In the genomic region with DNA sequence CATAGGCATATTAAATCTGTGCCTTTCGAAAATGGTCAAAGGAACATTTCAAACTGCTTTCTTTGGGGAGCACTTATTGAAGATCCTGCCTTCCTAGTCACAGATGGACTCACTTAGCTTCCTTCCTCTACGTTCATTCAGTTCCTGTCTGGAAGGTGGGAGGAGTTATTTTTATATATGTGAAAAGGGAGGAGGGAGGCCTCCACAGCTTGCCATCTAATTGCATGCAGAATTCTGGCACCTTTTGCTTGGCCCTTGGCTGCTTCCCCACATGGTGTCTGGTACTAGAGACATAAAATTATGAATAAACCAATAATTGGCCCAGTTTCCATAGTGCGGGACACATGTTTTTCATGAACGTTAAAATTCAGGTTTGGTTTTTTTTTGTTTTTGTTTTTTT, we compare ENCODE assay signal across 16 mouse cellular contexts. TPM values are rescaled to one million over a fixed set of nuclear protein-coding genes. Genes with fewer than 3 reads are reported as not detected.
A peak's percentile ranks its signal among the peaks of the same experiment; 100 is the strongest.
DNase-seq lines count a peak whose midpoint lies in the region; ATAC-seq and TF ChIP-seq lines count a peak whose summit lies in the region.
"Had no signal": no experiment of that assay in that cellular context is flagged by ENCODE, and none has a peak within 500 bp of the region (broad histone marks: within the 10 kb centered on the region; RNA-seq: fewer than 3 reads in every experiment).

No protein-coding gene starts in this region.

- no peak overlapping the region for H3K4me3 ChIP-seq in hindbrain, postnatal 0 days (ENCODE audit: low read length)
- no peak overlapping the region for H3K4me3 ChIP-seq in hindbrain, embryonic 16.5 days (ENCODE audit: low read length)
- no peak overlapping the region for H3K4me3 ChIP-seq in embryonic facial prominence, embryonic 14.5 days (ENCODE audit: low read depth, low read length)
- H3K4me3 ChIP-seq in heart, embryonic 10.5 days, result no peak overlapping the region
- no peak overlapping the region for H3K4me3 ChIP-seq in liver, embryonic 11.5 days (ENCODE audit: low read depth, low read length)
- H3K4me3 ChIP-seq: heart, embryonic 13.5 days; hindbrain, embryonic 15.5 days had no signal

- ATAC-seq in hindbrain, postnatal 0 days, result no peak
- ATAC-seq in hindbrain, embryonic 16.5 days, result no peak
- ATAC-seq in embryonic facial prominence, embryonic 14.5 days (ENCODE audit: low read depth), result no peak; the same call in 1 of the 2 replicates
- no peak for ATAC-seq in liver, embryonic 11.5 days (replicated peaks; ENCODE audit: low FRiP score)

- no peaks in the 10 kb centered on the region for H3K9me3 ChIP-seq in hindbrain, postnatal 0 days (ENCODE audit: low read length)
- H3K9me3 ChIP-seq in hindbrain, embryonic 16.5 days (ENCODE audit: control insufficient read depth, low read length), result no peaks in the 10 kb centered on the region
- H3K9me3 ChIP-seq in embryonic facial prominence, embryonic 14.5 days (ENCODE audit: control insufficient read depth, low read length), result no peaks in the 10 kb centered on the region; the same call in 1 of the 2 replicates
- no peaks in the 10 kb centered on the region for H3K9me3 ChIP-seq in heart, embryonic 10.5 days
- H3K9me3 ChIP-seq in liver, embryonic 11.5 days (ENCODE audit: control insufficient read depth, low read length), result no peaks in the 10 kb centered on the region
- H3K9me3 ChIP-seq: hindbrain, embryonic 15.5 days had no signal

- H3K36me3 ChIP-seq in hindbrain, postnatal 0 days (ENCODE audit: insufficient read depth, low read length), result no peaks in the 10 kb centered on the region
- H3K36me3 ChIP-seq in hindbrain, embryonic 16.5 days (ENCODE audit: control insufficient read depth, insufficient read depth, low read length), result no peaks in the 10 kb centered on the region
- H3K36me3 ChIP-seq in embryonic facial prominence, embryonic 14.5 days (ENCODE audit: control insufficient read depth, insufficient read depth, low read length), result no peaks in the 10 kb centered on the region
- H3K36me3 ChIP-seq in heart, embryonic 10.5 days, result no peaks in the 10 kb centered on the region
- no peaks in the 10 kb centered on the region for H3K36me3 ChIP-seq in liver, embryonic 11.5 days (ENCODE audit: control insufficient read depth, insufficient read depth, low read length)
- H3K36me3 ChIP-seq: heart, embryonic 13.5 days; hindbrain, embryonic 15.5 days had no signal

- H3K4me2 ChIP-seq in hindbrain, postnatal 0 days (ENCODE audit: low read depth, low read length), result no peak overlapping the region
- no peak overlapping the region for H3K4me2 ChIP-seq in hindbrain, embryonic 16.5 days (ENCODE audit: low read length)
- H3K4me2 ChIP-seq in embryonic facial prominence, embryonic 14.5 days (ENCODE audit: low read depth, low read length), result 0 out of 2 replicates have a peak overlapping the region, but pooled peaks have one; percentile 10
- no peak overlapping the region for H3K4me2 ChIP-seq in liver, embryonic 11.5 days
- H3K4me2 ChIP-seq: heart, embryonic 13.5 days; hindbrain, embryonic 15.5 days had no signal

- no peaks in the 10 kb centered on the region for H3K27me3 ChIP-seq in hindbrain, postnatal 0 days (ENCODE audit: insufficient read depth, low read length)
- H3K27me3 ChIP-seq in hindbrain, embryonic 16.5 days (replicated peaks; ENCODE audit: control insufficient read depth, insufficient read depth, low read length), result no peaks in the 10 kb centered on the region
- H3K27me3 ChIP-seq in embryonic facial prominence, embryonic 14.5 days (replicated peaks; ENCODE audit: control insufficient read depth, insufficient read depth, low read length), result no peaks in the 10 kb centered on the region
- H3K27me3 ChIP-seq in heart, embryonic 10.5 days (ENCODE audit: insufficient read depth, poor library complexity, severe bottlenecking), result no peaks in the 10 kb centered on the region
- no peaks in the 10 kb centered on the region for H3K27me3 ChIP-seq in liver, embryonic 11.5 days (replicated peaks; ENCODE audit: control insufficient read depth, insufficient read depth, low read length)
- H3K27me3 ChIP-seq: heart, embryonic 13.5 days; hindbrain, embryonic 15.5 days had no signal

- H3K4me1 ChIP-seq in hindbrain, postnatal 0 days (ENCODE audit: insufficient read depth, low read length), result no peaks in the 10 kb centered on the region; the same call in 1 of the 2 replicates
- H3K4me1 ChIP-seq in hindbrain, embryonic 16.5 days (ENCODE audit: control insufficient read depth, insufficient read depth, low read depth, low read length), result no peaks in the 10 kb centered on the region
- H3K4me1 ChIP-seq in embryonic facial prominence, embryonic 14.5 days (ENCODE audit: control insufficient read depth, insufficient read depth, low read length), result no peaks in the 10 kb centered on the region
- no peaks in the 10 kb centered on the region for H3K4me1 ChIP-seq in heart, embryonic 10.5 days
- H3K4me1 ChIP-seq in liver, embryonic 11.5 days (replicated peaks; ENCODE audit: control insufficient read depth, insufficient read depth, low read length), result no peaks in the 10 kb centered on the region
- H3K4me1 ChIP-seq: heart, embryonic 13.5 days; hindbrain, embryonic 15.5 days had no signal

- H3K27ac ChIP-seq in hindbrain, postnatal 0 days, result no peak overlapping the region
- no peak overlapping the region for H3K27ac ChIP-seq in hindbrain, embryonic 16.5 days (ENCODE audit: low read depth, low read length)
- no peak overlapping the region; the same call in 1 of the 2 replicates for H3K27ac ChIP-seq in embryonic facial prominence, embryonic 14.5 days (replicated peaks; ENCODE audit: low read depth, low read length)
- no peak overlapping the region for H3K27ac ChIP-seq in heart, embryonic 10.5 days
- H3K27ac ChIP-seq in liver, embryonic 11.5 days (ENCODE audit: low read depth, low read length), result no peak overlapping the region
- H3K27ac ChIP-seq: heart, embryonic 13.5 days; hindbrain, embryonic 15.5 days; kidney, postnatal 0 days had no signal

- H3K9ac ChIP-seq in hindbrain, postnatal 0 days (replicated peaks; ENCODE audit: low read length), result no peak overlapping the region
- no peak overlapping the region for H3K9ac ChIP-seq in hindbrain, embryonic 16.5 days (ENCODE audit: low read depth, low read length)
- no peak overlapping the region for H3K9ac ChIP-seq in embryonic facial prominence, embryonic 14.5 days (ENCODE audit: low read depth, low read length)
- H3K9ac ChIP-seq in liver, embryonic 11.5 days (ENCODE audit: low read depth, low read length), result no peak overlapping the region
- H3K9ac ChIP-seq: heart, embryonic 13.5 days; hindbrain, embryonic 15.5 days had no signal

- WGBS in hindbrain, postnatal 0 days, result 66% methylated on average over 4 of the region's 4 CpGs
- 68% methylated on average over 4 of the region's 4 CpGs for WGBS in hindbrain, embryonic 16.5 days
- WGBS in embryonic facial prominence, embryonic 14.5 days, result 41% methylated on average over 4 of the region's 4 CpGs
- WGBS in heart, embryonic 10.5 days, result 78% methylated on average over 4 of the region's 4 CpGs
- 71% methylated on average over 4 of the region's 4 CpGs for WGBS in liver, embryonic 11.5 days

- DNase-seq in hindbrain, postnatal 0 days (ENCODE audit: low spot score), result peak; percentile 40
- DNase-seq in cerebellum, adult 11-12 months, result peak; percentile 85
- DNase-seq in embryonic facial prominence, embryonic 14.5 days (ENCODE audit: low spot score), result peak; percentile 85
- peak; percentile 33 to 41 for DNase-seq in layer of hippocampus, postnatal 36 days
- no peak for DNase-seq in heart, embryonic 10.5 days (ENCODE audit: low spot score)
- no peak for DNase-seq in kidney, postnatal 4 days
- DNase-seq in liver, embryonic 11.5 days (ENCODE audit: low spot score), result no peak
- DNase-seq: adrenal gland, postnatal 14 days; liver; lung, postnatal 10 days had no signal

- TF ChIP-seq CTCF in hindbrain, postnatal 0 days (IDR thresholded peaks at IDR 0.05; ENCODE audit: low read depth), result no peak

RNA-seq across cellular contexts. Expression of gene 4933416C03Rik, which starts 5.5 kb away (rescaled TPM):
- not detected in 2 replicates for total RNA-seq in hindbrain, postnatal 0 days (2014; rRNA removed)
- polyA plus RNA-seq in hindbrain, postnatal 0 days (2015; fragmentation: Nextera tagmentation; extraction: Ambion mirVana), result 0.13 and 0.18 TPM in 2 replicates
- 0.15 and 0.19 TPM in 2 replicates for polyA plus RNA-seq in hindbrain, embryonic 16.5 days (2015; fragmentation: Nextera tagmentation; extraction: Ambion mirVana)
- polyA plus RNA-seq in embryonic facial prominence, embryonic 14.5 days (2014; fragmentation: Nextera tagmentation; extraction: Ambion mirVana), result not detected in 2 replicates
- not detected for total RNA-seq in layer of hippocampus, postnatal 36 days (2021)
- not detected in 2 replicates for polyA plus RNA-seq in heart, embryonic 10.5 days (2016; fragmentation: Nextera tagmentation; extraction: Ambion mirVana)
- not detected in 2 replicates for polyA plus RNA-seq in liver, embryonic 11.5 days (2014; fragmentation: Nextera tagmentation; extraction: Ambion mirVana)
- total RNA-seq: adrenal gland, postnatal 14 days; common myeloid progenitor, adult 5-6 weeks; gastrocnemius, adult 18-20 months had no signal
- polyA plus RNA-seq: heart, embryonic 13.5 days; kidney, postnatal 0 days had no signal

Comparison
In these comparisons a context has a peak if more than half of its experiments do, and no peak if none do; other contexts are left out.
1. DNase-seq: peak in hindbrain, postnatal 0 days (single experiment), cerebellum, adult 11-12 months (single experiment), embryonic facial prominence, embryonic 14.5 days (single experiment) and layer of hippocampus, postnatal 36 days (2 of 2); none in heart, embryonic 10.5 days (single experiment), kidney, postnatal 4 days (0 of 2) and liver, embryonic 11.5 days (single experiment).